Mouse (Mus musculus): ENCODE measurements around the gene C1qtnf4. TPM values are rescaled to one million over a fixed set of nuclear protein-coding genes. Genes with fewer than 3 reads are reported as not detected.

The C1qtnf4 gene
- polyA plus RNA-seq, 1 experiment from 2014 or later = 22.2 TPM

DNA sequence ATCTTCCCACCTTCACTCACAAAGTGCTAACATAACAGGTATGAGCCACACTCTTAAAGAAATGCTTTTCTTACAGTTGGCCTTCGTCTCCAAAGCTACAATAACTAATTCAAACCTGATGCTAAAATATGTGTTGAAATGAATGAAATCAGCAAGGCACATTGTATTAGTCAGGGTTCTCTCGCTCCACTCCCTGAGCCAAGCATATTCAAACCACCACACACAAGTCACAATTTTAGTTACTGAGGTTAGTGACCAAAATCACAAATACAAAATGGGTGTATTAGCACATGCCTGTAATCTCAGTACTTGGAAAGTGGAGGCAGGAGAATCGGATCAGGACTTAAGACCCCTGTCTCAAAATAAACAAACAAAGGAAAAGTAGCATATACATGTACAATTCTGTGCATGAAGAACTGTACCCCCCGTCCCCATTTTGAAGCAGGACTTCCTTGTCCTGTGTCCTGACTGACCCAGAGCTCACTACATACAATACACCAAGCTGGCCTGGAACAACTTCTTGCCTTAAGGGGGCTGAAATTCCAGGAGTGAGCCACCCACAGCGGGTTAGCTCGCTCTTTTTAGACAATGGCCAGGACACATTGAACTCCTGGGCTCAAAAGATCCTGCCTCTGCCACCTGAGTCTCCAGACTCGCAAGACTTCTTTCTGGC, 31.0 kb downstream of the C1qtnf4 start:
- H3K4me3 ChIP-seq (ENCODE audit: control insufficient read depth in 1 of 2, insufficient read depth in 1 of 2, low read depth in 1 of 2, low read length in 2 of 2) = peak overlapping the region; percentile 73 to 81
- ATAC-seq (ENCODE audit: insufficient number of reproducible peaks, insufficient read depth, low FRiP score, low read depth) = no peak
- peaks cover 4 to 34% of the 10 kb centered on the region in 2 experiments for H3K4me1 ChIP-seq (ENCODE audit: control insufficient read depth in 2 of 2, insufficient read depth in 2 of 2, low read length in 2 of 2)
- H3K27ac ChIP-seq (replicated peaks in 1 of 2; ENCODE audit: control insufficient read depth in 1 of 2, insufficient read depth in 1 of 2, low read depth in 2 of 2, low read length in 2 of 2) = peak overlapping the region; percentile 94 to 98
- WGBS = 17% methylated on average over 7 of the region's 7 CpGs
- H3K27me3 ChIP-seq (ENCODE audit: control insufficient read depth, insufficient read depth, low read length) = no peaks in the 10 kb centered on the region
- peak overlapping the region; percentile 99 for H3K9ac ChIP-seq (ENCODE audit: low read length)
- H3K36me3 ChIP-seq (ENCODE audit: control insufficient read depth, insufficient read depth, low read length) = peaks cover 28% of the 10 kb centered on the region
- peak overlapping the region; percentile 73 for H3K4me2 ChIP-seq (ENCODE audit: low read length)
- H3K9me3 ChIP-seq (ENCODE audit: control insufficient read depth, low read length) = no peaks in the 10 kb centered on the region

DNA sequence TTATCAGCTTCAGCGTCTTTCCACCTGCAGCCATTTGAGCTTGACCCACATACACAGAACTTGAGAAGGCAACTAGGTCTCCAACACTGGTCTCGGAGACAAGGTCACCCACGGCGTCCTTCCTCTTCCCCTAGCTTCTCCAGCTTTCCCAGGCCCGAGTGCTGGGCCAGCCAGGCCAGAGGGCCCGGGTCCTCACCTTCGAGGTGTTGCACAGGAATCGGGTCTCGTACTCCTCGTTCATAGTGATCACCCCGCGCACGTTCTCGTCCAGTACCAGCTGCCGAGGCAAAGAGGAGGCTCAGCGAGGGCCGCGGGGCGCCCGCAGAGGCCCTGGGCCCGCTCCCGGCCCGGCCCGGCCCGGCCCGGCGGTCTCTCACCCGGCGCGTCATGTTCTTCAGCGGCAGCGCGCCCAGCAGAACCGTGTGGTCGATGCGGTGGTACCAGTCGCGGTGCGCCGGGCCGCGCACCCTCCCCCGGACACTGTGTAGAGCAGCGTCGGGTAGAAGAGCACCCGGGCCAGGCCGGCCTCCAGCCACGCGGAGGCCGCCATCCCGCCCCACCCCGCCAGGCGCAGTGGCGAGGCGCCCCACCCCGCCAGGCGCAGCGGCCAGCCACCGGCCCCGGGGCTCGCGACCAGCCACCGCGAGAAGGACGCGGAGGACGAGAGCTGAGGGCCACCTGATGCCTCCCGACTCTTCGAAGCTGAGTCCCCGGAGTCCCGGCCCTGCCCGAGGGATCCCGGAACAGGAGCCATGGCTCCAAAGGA, 31.8 kb downstream of the C1qtnf4 start:
- Histone ChIP-seq H3K27me3 (ENCODE audit: control insufficient read depth, insufficient read depth, low read length) (no peaks in the 10 kb centered on the region), H3K9ac (ENCODE audit: low read length) (peak overlapping the region; percentile 99), H3K36me3 (ENCODE audit: control insufficient read depth, insufficient read depth, low read length) (peaks cover 22% of the 10 kb centered on the region), H3K27ac (replicated peaks in 1 of 2; ENCODE audit: control insufficient read depth in 1 of 2, insufficient read depth in 1 of 2, low read depth in 2 of 2, low read length in 2 of 2) (peak overlapping the region; percentile 94 to 98), H3K4me3 (ENCODE audit: control insufficient read depth in 1 of 2, insufficient read depth in 1 of 2, low read depth in 1 of 2, low read length in 2 of 2) (peak overlapping the region; percentile 73 to 81), H3K9me3 (ENCODE audit: control insufficient read depth, low read length) (no peaks in the 10 kb centered on the region), H3K4me1 (ENCODE audit: control insufficient read depth in 2 of 2, insufficient read depth in 2 of 2, low read length in 2 of 2) (peaks cover 4 to 34% of the 10 kb centered on the region in 2 experiments), H3K4me2 (ENCODE audit: low read length) (peak overlapping the region; percentile 73)
- peak; percentile 81 for ATAC-seq (ENCODE audit: insufficient number of reproducible peaks, insufficient read depth, low FRiP score, low read depth)
- 0% methylated on average over 52 of the region's 73 CpGs for WGBS

DNA sequence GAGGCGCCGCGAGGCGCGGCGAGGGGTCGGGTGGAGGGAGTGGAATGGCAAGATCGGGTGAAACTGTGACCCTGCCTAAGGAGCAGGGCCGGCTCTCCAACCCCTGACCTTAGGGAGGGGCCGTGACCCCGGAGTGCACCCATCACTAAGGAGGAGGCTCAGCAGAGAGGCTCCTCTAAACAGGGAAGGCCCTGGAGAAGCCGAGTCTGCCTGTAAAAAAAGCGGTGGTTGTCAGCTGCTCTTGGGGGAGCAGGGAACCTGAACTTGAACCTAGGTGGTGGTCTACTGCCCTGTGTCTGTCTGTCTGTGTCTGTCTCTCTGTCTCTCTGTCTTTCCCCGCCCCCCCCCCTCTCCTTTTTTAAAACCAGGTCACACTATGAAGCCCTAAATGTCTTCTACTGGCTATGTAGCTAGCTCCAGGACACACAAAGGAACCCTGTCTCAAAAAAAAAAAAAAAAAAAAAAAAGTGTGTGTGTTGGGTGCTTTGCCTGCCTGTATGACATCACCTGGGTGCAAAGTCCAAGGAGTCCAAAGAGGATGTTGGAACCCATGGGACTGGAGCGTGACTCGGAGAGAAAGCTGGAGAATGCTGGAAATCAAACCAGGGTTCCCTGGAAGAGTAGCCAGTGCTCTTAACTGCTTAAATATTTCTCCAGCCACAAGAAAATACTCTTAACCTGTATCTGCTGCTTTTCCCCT, 32.5 kb downstream of the C1qtnf4 start:
- Histone ChIP-seq H3K9me3 (ENCODE audit: control insufficient read depth, low read length) (no peaks in the 10 kb centered on the region), H3K9ac (ENCODE audit: low read length) (peak overlapping the region; percentile 99), H3K4me2 (ENCODE audit: low read length) (peak overlapping the region; percentile 73), H3K4me3 (ENCODE audit: control insufficient read depth in 1 of 2, insufficient read depth in 1 of 2, low read depth in 1 of 2, low read length in 2 of 2) (peak overlapping the region; percentile 73 to 81), H3K27me3 (ENCODE audit: control insufficient read depth, insufficient read depth, low read length) (no peaks in the 10 kb centered on the region), H3K4me1 (ENCODE audit: control insufficient read depth in 2 of 2, insufficient read depth in 2 of 2, low read length in 2 of 2) (peaks cover 4 to 34% of the 10 kb centered on the region in 2 experiments), H3K27ac (replicated peaks in 1 of 2; ENCODE audit: control insufficient read depth in 1 of 2, insufficient read depth in 1 of 2, low read depth in 2 of 2, low read length in 2 of 2) (peak overlapping the region; percentile 94 to 98), H3K36me3 (ENCODE audit: control insufficient read depth, insufficient read depth, low read length) (peaks cover 15% of the 10 kb centered on the region)
- 10% methylated on average over 15 of the region's 16 CpGs for WGBS
- peak; percentile 57 for ATAC-seq (ENCODE audit: insufficient number of reproducible peaks, insufficient read depth, low FRiP score, low read depth)

DNA sequence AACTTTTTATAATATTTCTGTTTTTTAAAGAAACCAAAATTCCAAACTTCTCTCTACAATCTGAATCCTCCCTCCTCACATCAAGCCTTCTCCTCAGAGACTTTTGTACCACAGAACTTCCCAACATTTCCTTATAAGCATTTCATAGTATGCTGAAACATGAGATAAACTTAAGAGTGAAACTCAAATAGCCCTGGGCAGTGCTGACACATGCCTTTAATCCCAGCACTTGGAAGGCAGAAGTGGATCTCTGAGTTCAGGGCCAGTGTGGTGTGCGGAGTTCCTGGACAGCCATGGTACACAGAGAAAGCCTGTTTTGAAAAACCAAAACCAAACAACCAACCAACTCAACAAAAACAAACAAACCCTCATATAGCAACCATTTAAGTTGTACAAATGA, 35.5 kb downstream of the C1qtnf4 start:
- Histone ChIP-seq H3K4me1 (ENCODE audit: control insufficient read depth in 2 of 2, insufficient read depth in 2 of 2, low read length in 2 of 2) (peaks cover 2 to 13% of the 10 kb centered on the region in 2 experiments), H3K27me3 (ENCODE audit: control insufficient read depth, insufficient read depth, low read length) (no peaks in the 10 kb centered on the region), H3K36me3 (ENCODE audit: control insufficient read depth, insufficient read depth, low read length) (no peaks in the 10 kb centered on the region), H3K4me2 (ENCODE audit: low read length) (no peak overlapping the region), H3K9me3 (ENCODE audit: control insufficient read depth, low read length) (no peaks in the 10 kb centered on the region), H3K27ac (replicated peaks in 1 of 2; ENCODE audit: control insufficient read depth in 1 of 2, insufficient read depth in 1 of 2, low read depth in 2 of 2, low read length in 2 of 2) (peak overlapping the region in 1 of 2 experiments; percentile 42; a peak in 1 of 4 replicates), H3K9ac (ENCODE audit: low read length) (no peak overlapping the region), H3K4me3 (ENCODE audit: control insufficient read depth in 1 of 2, insufficient read depth in 1 of 2, low read depth in 1 of 2, low read length in 2 of 2) (no peak overlapping the region)
- WGBS = 30% methylated on average over 1 of the region's 1 CpGs
- no peak for ATAC-seq (ENCODE audit: insufficient number of reproducible peaks, insufficient read depth, low FRiP score, low read depth)

DNA sequence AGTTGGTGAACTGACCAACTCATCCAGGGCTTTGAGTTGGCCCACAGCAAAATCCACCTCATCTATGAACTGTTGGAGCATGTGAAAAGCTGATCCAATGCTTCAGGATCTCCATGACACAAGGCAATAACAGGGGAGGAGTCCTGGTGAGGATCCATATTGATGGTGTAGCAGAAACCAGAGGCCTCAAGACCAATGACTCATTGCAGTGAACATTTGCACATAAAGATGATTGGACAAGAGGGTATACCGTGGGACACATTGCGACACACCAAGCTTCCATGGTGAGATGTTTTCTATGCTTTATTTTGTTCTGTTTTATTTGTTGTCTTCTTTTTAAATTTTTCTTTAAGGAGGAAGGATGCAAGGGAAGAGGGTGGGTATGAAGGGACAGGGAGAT, 37.0 kb downstream of the C1qtnf4 start:
- Histone ChIP-seq H3K4me1 (ENCODE audit: control insufficient read depth in 2 of 2, insufficient read depth in 2 of 2, low read length in 2 of 2) (peaks cover 2 to 9% of the 10 kb centered on the region in 2 experiments; a peak in 3 of 4 replicates), H3K4me3 (ENCODE audit: control insufficient read depth in 1 of 2, insufficient read depth in 1 of 2, low read depth in 1 of 2, low read length in 2 of 2) (no peak overlapping the region), H3K9me3 (ENCODE audit: control insufficient read depth, low read length) (no peaks in the 10 kb centered on the region), H3K9ac (ENCODE audit: low read length) (no peak overlapping the region), H3K27me3 (ENCODE audit: control insufficient read depth, insufficient read depth, low read length) (no peaks in the 10 kb centered on the region), H3K27ac (replicated peaks in 1 of 2; ENCODE audit: control insufficient read depth in 1 of 2, insufficient read depth in 1 of 2, low read depth in 2 of 2, low read length in 2 of 2) (no peak overlapping the region), H3K4me2 (ENCODE audit: low read length) (no peak overlapping the region), H3K36me3 (ENCODE audit: control insufficient read depth, insufficient read depth, low read length) (no peaks in the 10 kb centered on the region)
- 96% methylated on average over 2 of the region's 2 CpGs for WGBS
- ATAC-seq (ENCODE audit: insufficient number of reproducible peaks, insufficient read depth, low FRiP score, low read depth) = no peak

DNA sequence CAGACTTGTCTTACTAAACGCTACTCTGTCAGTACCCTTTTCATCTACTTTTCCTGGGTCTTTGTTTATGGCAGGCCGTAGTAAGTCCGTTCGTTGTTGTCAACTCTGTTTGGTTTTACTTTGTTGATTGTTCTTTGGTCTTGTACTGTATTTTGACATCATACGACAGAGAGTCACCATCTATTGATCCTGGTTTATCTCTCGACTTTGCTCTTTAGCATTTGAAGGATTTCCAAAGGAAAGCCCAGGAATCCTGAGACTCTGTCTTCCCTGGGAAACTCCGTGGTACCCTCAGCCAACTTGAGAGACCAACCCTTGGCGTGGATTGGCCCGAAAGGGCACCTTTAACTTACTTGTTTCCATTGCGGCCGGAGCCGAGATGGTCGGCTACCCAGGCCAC, 42.9 kb downstream of the C1qtnf4 start:
- 86% methylated on average over 13 of the region's 13 CpGs for WGBS
- no peaks in the 10 kb centered on the region for H3K36me3 ChIP-seq (ENCODE audit: control insufficient read depth, insufficient read depth, low read length)
- no peaks in the 10 kb centered on the region for H3K4me1 ChIP-seq (ENCODE audit: control insufficient read depth in 2 of 2, insufficient read depth in 2 of 2, low read length in 2 of 2)
- H3K27ac ChIP-seq (replicated peaks in 1 of 2; ENCODE audit: control insufficient read depth in 1 of 2, insufficient read depth in 1 of 2, low read depth in 2 of 2, low read length in 2 of 2) = no peak overlapping the region
- no peak for ATAC-seq (ENCODE audit: insufficient number of reproducible peaks, insufficient read depth, low FRiP score, low read depth)
- H3K27me3 ChIP-seq (ENCODE audit: control insufficient read depth, insufficient read depth, low read length) = no peaks in the 10 kb centered on the region
- no peaks in the 10 kb centered on the region for H3K9me3 ChIP-seq (ENCODE audit: control insufficient read depth, low read length)
- no peak overlapping the region for H3K4me3 ChIP-seq (ENCODE audit: control insufficient read depth in 1 of 2, insufficient read depth in 1 of 2, low read depth in 1 of 2, low read length in 2 of 2)
- no peak overlapping the region for H3K9ac ChIP-seq (ENCODE audit: low read length)
- H3K4me2 ChIP-seq (ENCODE audit: low read length) = no peak overlapping the region

DNA sequence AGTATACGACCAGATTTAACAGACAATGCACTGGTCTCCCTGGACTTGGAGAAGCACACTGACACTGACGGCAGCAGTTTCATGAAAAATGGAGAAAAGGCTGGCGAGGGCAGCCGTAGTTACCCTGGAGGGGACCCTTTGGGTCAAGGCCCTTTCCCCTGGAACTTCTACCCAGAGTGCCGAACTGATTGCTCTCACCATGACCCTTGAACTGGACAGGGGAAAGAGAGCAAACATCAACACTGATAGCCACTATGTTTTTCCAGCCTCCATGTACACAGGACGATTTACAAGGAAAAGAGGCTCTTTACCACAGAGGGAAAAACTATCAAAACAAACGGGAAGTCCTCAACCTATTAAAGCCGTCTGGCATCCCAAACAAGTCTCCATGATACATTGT, 46.2 kb downstream of the C1qtnf4 start:
- H3K36me3 ChIP-seq (ENCODE audit: control insufficient read depth, insufficient read depth, low read length) = no peaks in the 10 kb centered on the region
- no peaks in the 10 kb centered on the region for H3K9me3 ChIP-seq (ENCODE audit: control insufficient read depth, low read length)
- no peaks in the 10 kb centered on the region for H3K27me3 ChIP-seq (ENCODE audit: control insufficient read depth, insufficient read depth, low read length)
- no peak overlapping the region for H3K4me2 ChIP-seq (ENCODE audit: low read length)
- H3K9ac ChIP-seq (ENCODE audit: low read length) = no peak overlapping the region
- H3K27ac ChIP-seq (replicated peaks in 1 of 2; ENCODE audit: control insufficient read depth in 1 of 2, insufficient read depth in 1 of 2, low read depth in 2 of 2, low read length in 2 of 2) = no peak overlapping the region
- WGBS = 72% methylated on average over 8 of the region's 8 CpGs
- no peak for ATAC-seq (ENCODE audit: insufficient number of reproducible peaks, insufficient read depth, low FRiP score, low read depth)
- H3K4me1 ChIP-seq (ENCODE audit: control insufficient read depth in 2 of 2, insufficient read depth in 2 of 2, low read length in 2 of 2) = no peaks in the 10 kb centered on the region
- H3K4me3 ChIP-seq (ENCODE audit: control insufficient read depth in 1 of 2, insufficient read depth in 1 of 2, low read depth in 1 of 2, low read length in 2 of 2) = no peak overlapping the region

Measured in heart, embryonic 14.5 days (tissue).